Mouse (Mus musculus): Measurements from ENCODE around the gene Ror2. TPM values are rescaled to one million over a fixed set of nuclear protein-coding genes. Genes with fewer than 3 reads are reported as not detected.

Gene Ror2
- polyA plus RNA-seq, 1 experiment from 2014 or later, result 18.1 TPM

GRCm38 (mm10) chr13:53244151-53244550, 41.8 kb downstream of the Ror2 start:
- Histone ChIP-seq H3K4me1 (peaks cover 38% of the 10 kb centered on the region), H3K9me3 (peaks cover 23% of the 10 kb centered on the region), H3K4me3 (no peak overlapping the region), H3K27me3 (ENCODE audit: poor library complexity, severe bottlenecking) (no peaks in the 10 kb centered on the region), H3K27ac (0 out of 2 replicates have a peak overlapping the region, but pooled peaks have one; percentile 48), H3K36me3 (replicated peaks) (peaks cover 25% of the 10 kb centered on the region)
- DNase-seq (ENCODE audit: extremely low spot score, low spot score), result no peak
- 89% methylated on average over 8 of the region's 8 CpGs for WGBS

- Histone ChIP-seq H3K27me3 (ENCODE audit: poor library complexity, severe bottlenecking) (peaks cover 39% of the 10 kb centered on the region), H3K4me3 (no peak overlapping the region), H3K27ac (peak overlapping the region; percentile 67; the same call in 1 of the 2 replicates), H3K4me1 (peaks cover 63% of the 10 kb centered on the region), H3K9me3 (peaks cover 18% of the 10 kb centered on the region), H3K36me3 (replicated peaks) (peaks cover 21% of the 10 kb centered on the region)
- 60% methylated on average over 10 of the region's 10 CpGs for WGBS
- no peak for DNase-seq (ENCODE audit: extremely low spot score, low spot score)
Observed at GRCm38 (mm10) chr13:53237455-53237854, 48.5 kb downstream of the Ror2 start.

GRCm38 (mm10) chr13:53236434-53237401, 49.2 kb downstream of the Ror2 start:
- H3K27ac ChIP-seq, result peak overlapping the region; percentile 67
- H3K4me1 ChIP-seq, result peaks cover 70% of the 10 kb centered on the region

GRCm38 (mm10) chr13:53235953-53236352, 50.0 kb downstream of the Ror2 start:
- H3K9me3 ChIP-seq, result peaks cover 7% of the 10 kb centered on the region; the same call in 1 of the 2 replicates
- H3K27ac ChIP-seq, result peak overlapping the region; percentile 67
- peaks cover 78% of the 10 kb centered on the region for H3K4me1 ChIP-seq
- 10% methylated on average over 7 of the region's 7 CpGs for WGBS
- H3K36me3 ChIP-seq (replicated peaks), result peaks cover 6% of the 10 kb centered on the region; the same call in 1 of the 2 replicates
- H3K27me3 ChIP-seq (ENCODE audit: poor library complexity, severe bottlenecking), result peaks cover 39% of the 10 kb centered on the region
- DNase-seq (ENCODE audit: extremely low spot score, low spot score), result no peak
- no peak overlapping the region for H3K4me3 ChIP-seq

More at GRCm38 (mm10) chr13:53236434-53237401, 49.2 kb downstream of the Ror2 start:
- H3K36me3 ChIP-seq (replicated peaks), result peaks cover 13% of the 10 kb centered on the region; the same call in 1 of the 2 replicates
- H3K27me3 ChIP-seq (ENCODE audit: poor library complexity, severe bottlenecking), result peaks cover 39% of the 10 kb centered on the region
- peaks cover 15% of the 10 kb centered on the region for H3K9me3 ChIP-seq
- 36% methylated on average over 18 of the region's 18 CpGs for WGBS
- peak; percentile 22 for DNase-seq (ENCODE audit: extremely low spot score, low spot score)
- H3K4me3 ChIP-seq, result no peak overlapping the region; the same call in 1 of the 2 replicates

- DNase-seq (ENCODE audit: extremely low spot score, low spot score), result peak; percentile 24
- peak overlapping the region; percentile 24 for H3K4me3 ChIP-seq
- H3K27ac ChIP-seq, result peak overlapping the region; percentile 66
- WGBS, result under 1% methylated on average over 12 of the region's 12 CpGs
- peaks cover 89% of the 10 kb centered on the region for H3K4me1 ChIP-seq
- H3K9me3 ChIP-seq, result no peaks in the 10 kb centered on the region
- peaks cover 39% of the 10 kb centered on the region for H3K27me3 ChIP-seq (ENCODE audit: poor library complexity, severe bottlenecking)
- H3K36me3 ChIP-seq (replicated peaks), result no peaks in the 10 kb centered on the region
Observed at GRCm38 (mm10) chr13:53234844-53235243, 51.1 kb downstream of the Ror2 start.

GRCm38 (mm10) chr13:53233826-53234786, 51.8 kb downstream of the Ror2 start:
- peak; percentile 22 for DNase-seq (ENCODE audit: extremely low spot score, low spot score)
- peak overlapping the region; percentile 18; the same call in 1 of the 2 replicates for H3K4me3 ChIP-seq
- 9% methylated on average over 15 of the region's 15 CpGs for WGBS
- H3K27ac ChIP-seq, result peak overlapping the region; percentile 77
- H3K4me1 ChIP-seq, result peaks cover 94% of the 10 kb centered on the region
- peaks cover 3% of the 10 kb centered on the region; the same call in 1 of the 2 replicates for H3K36me3 ChIP-seq (replicated peaks)
- no peaks in the 10 kb centered on the region for H3K9me3 ChIP-seq
- H3K27me3 ChIP-seq (ENCODE audit: poor library complexity, severe bottlenecking), result peaks cover 39% of the 10 kb centered on the region

GRCm38 (mm10) chr13:53233381-53233780, 52.5 kb downstream of the Ror2 start:
- Histone ChIP-seq H3K27me3 (ENCODE audit: poor library complexity, severe bottlenecking) (peaks cover 39% of the 10 kb centered on the region), H3K9me3 (no peaks in the 10 kb centered on the region), H3K36me3 (replicated peaks) (peaks cover 8% of the 10 kb centered on the region), H3K27ac (peak overlapping the region; percentile 77), H3K4me1 (peaks cover 89% of the 10 kb centered on the region), H3K4me3 (peak overlapping the region; percentile 18; the same call in 1 of the 2 replicates)
- WGBS, result 6% methylated on average over 9 of the region's 9 CpGs
- peak; percentile 26 for DNase-seq (ENCODE audit: extremely low spot score, low spot score)

GRCm38 (mm10) chr13:53232419-53232818, 53.5 kb downstream of the Ror2 start:
- H3K27ac ChIP-seq, result no peak overlapping the region
- peaks cover 81% of the 10 kb centered on the region for H3K4me1 ChIP-seq
- H3K4me3 ChIP-seq, result no peak overlapping the region
- H3K36me3 ChIP-seq (replicated peaks), result peaks cover 8% of the 10 kb centered on the region
- no peak for DNase-seq (ENCODE audit: extremely low spot score, low spot score)
- 24% methylated on average over 7 of the region's 7 CpGs for WGBS
- peaks cover 5% of the 10 kb centered on the region; the same call in 1 of the 2 replicates for H3K9me3 ChIP-seq
- H3K27me3 ChIP-seq (ENCODE audit: poor library complexity, severe bottlenecking), result peaks cover 39% of the 10 kb centered on the region

GRCm38 (mm10) chr13:53230446-53231161, 55.3 kb downstream of the Ror2 start:
- H3K27ac ChIP-seq, result peak overlapping the region; percentile 16; the same call in 1 of the 2 replicates
- H3K4me1 ChIP-seq, result peaks cover 66% of the 10 kb centered on the region
- H3K4me3 ChIP-seq, result no peak overlapping the region
- H3K36me3 ChIP-seq (replicated peaks), result peaks cover 14% of the 10 kb centered on the region
- DNase-seq (ENCODE audit: extremely low spot score, low spot score), result peak; percentile 26
- H3K9me3 ChIP-seq, result peaks cover 14% of the 10 kb centered on the region
- 71% methylated on average over 18 of the region's 18 CpGs for WGBS
- peaks cover 23% of the 10 kb centered on the region for H3K27me3 ChIP-seq (ENCODE audit: poor library complexity, severe bottlenecking)

GRCm38 (mm10) chr13:53227019-53227418, 58.9 kb downstream of the Ror2 start:
- H3K27ac ChIP-seq, result no peak overlapping the region
- 68% methylated on average over 6 of the region's 6 CpGs for WGBS
- H3K9me3 ChIP-seq, result peaks cover 32% of the 10 kb centered on the region
- H3K4me3 ChIP-seq, result no peak overlapping the region
- H3K27me3 ChIP-seq (ENCODE audit: poor library complexity, severe bottlenecking), result no peaks in the 10 kb centered on the region
- peaks cover 36% of the 10 kb centered on the region for H3K4me1 ChIP-seq
- DNase-seq (ENCODE audit: extremely low spot score, low spot score), result no peak
- H3K36me3 ChIP-seq (replicated peaks), result peaks cover 30% of the 10 kb centered on the region

GRCm38 (mm10) chr13:53226461-53226860, 59.5 kb downstream of the Ror2 start:
- peaks cover 30% of the 10 kb centered on the region for H3K36me3 ChIP-seq (replicated peaks)
- no peaks in the 10 kb centered on the region for H3K27me3 ChIP-seq (ENCODE audit: poor library complexity, severe bottlenecking)
- H3K27ac ChIP-seq, result no peak overlapping the region
- DNase-seq (ENCODE audit: extremely low spot score, low spot score), result no peak
- WGBS, result 90% methylated on average over 7 of the region's 7 CpGs
- H3K4me1 ChIP-seq, result peaks cover 31% of the 10 kb centered on the region
- peaks cover 32% of the 10 kb centered on the region for H3K9me3 ChIP-seq
- H3K4me3 ChIP-seq, result no peak overlapping the region

All from forebrain, embryonic 10.5 days (tissue).